Mouse (Mus musculus): ENCODE data around the gene Stk26.

The Stk26 gene

GRCm38 (mm10) chrX:50926893-50927545 is 86.2 kb downstream of the Stk26 start:
- DNase-seq, result no peak

DNA sequence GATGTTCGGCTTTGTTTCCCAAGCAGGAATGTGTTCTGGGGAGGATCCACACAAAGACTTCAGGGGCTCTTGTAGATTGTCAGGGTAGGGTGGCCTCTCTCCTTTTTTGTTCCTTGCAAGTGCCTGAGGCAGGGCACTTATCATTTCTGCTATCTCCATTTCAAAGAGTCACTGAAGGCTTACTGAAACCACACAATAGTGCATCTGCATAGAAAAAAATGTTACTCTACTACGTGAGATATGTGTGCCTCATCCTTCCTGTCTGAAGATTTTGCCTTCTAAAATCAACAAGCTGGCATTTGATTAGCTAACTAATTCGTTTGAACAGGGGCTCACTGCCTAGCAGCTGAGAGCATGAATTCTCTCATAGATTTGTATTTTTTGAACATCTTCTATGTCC is 89.5 kb downstream of the Stk26 start:
- no peak for DNase-seq

- no peak for DNase-seq
These were observed 96.3 kb downstream of the Stk26 start for GRCm38 (mm10) chrX:50937117-50937516.

GRCm38 (mm10) chrX:50942610-50943009 is 101.8 kb downstream of the Stk26 start, which contains the start of gene Frmd7:
TSS of gene Frmd7 (minus strand) at chrX:50942710.
- DNase-seq, result no peak
